Mouse (Mus musculus) yolk sac, embryonic 10.5 days (tissue): ENCODE measurements around the gene A530084C06Rik.
A peak's percentile ranks its signal among the peaks of the same experiment; 100 is the strongest.

Experiments
- DNase-seq: peaks from one replicate; pipeline ENCODE4 v3.0.0-alpha.2; 2017; ENCODE audit warnings: low spot score

The A530084C06Rik gene

GRCm38 (mm10) chr13:31558521-31559418, at the start of gene A530084C06Rik:
TSS of gene A530084C06Rik (minus strand) at chr13:31559333.
- peak; percentile 53 for DNase-seq

DNA sequence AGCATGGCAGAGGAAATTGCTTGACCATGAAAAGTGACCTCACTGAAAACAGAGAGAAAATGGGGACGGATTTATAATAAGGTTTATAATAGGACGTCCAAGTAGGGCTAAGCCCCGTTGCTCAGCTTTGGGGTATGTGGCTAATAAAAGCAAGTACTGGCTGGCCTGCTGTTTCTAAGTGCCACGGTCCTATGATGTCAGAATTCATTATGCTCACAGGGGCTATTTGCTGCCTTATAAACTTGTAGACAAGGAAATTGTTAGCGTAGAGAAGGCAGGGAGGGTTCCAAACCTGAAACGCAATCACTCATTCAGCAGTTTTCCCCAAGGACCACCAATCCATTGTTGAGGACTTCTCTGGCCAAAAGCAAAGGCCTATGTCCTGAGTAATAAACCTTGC, 44.8 kb upstream of the A530084C06Rik start:
- no peak for DNase-seq

DNA sequence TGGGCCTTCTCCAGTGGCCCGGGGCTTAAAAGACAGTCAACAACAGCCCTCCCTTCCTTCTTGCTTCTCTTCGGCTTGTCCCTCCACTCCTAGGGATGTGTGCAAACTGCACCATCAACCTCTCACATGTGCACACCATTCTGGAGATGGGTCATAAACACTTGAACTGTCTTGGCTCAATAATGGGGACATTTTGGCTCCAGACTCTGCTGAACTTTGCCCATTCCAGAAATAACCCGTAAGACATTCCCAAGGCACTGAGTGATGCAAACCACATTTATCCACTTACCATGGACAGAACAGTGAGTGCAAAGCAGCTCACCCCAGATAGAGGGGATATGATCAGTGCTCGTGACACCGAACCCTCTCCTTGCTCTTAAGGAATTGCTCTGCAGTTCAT, 40.4 kb upstream of the A530084C06Rik start:
- DNase-seq: no peak

DNA sequence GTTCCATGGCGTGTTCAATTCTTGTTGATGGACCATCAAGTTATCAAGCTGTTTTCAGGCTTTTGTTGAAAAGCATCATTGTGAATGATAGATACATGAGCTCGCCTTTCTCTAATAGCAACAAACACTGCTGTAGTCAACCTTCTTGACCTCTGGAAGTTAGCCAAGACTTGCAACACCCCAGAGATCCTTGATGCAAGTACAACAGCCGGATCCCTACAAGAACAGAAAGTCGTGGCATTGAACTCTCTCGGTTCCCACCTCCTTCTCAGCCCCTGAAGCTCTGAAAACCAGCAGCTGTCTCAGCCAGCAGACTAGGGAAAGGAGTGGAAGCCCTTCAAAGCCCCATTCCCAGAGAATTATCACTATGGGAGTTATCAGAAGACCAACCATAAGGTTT, 28.2 kb upstream of the A530084C06Rik start:
- no peak for DNase-seq

- peak; percentile 62 for DNase-seq
Measured at GRCm38 (mm10) chr13:31579866-31580265, 20.7 kb upstream of the A530084C06Rik start.

- peak; percentile 79 for DNase-seq
Measured at GRCm38 (mm10) chr13:31578389-31578788, 19.3 kb upstream of the A530084C06Rik start.

GRCm38 (mm10) chr13:31577576-31577975, 18.4 kb upstream of the A530084C06Rik start:
- DNase-seq: peak; percentile 39

DNA sequence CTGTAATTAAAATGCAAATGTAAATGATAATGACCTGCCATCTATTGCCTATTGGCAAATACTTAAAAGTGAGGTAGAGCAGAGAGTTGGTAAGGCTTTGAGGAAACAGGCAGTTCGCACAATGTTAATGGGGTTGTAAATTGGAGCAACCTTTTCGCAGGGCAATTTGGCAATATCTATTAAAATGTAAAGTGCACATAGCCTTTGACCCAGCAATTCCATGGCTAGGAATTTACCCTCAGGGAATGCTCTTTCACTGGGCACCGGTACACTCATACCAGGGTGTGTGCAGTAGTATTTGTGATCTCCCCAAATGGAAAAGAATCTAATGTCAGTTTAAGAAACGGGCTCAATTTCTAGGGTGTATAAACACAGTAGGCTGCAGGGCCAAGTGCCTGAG, 17.6 kb upstream of the A530084C06Rik start:
- DNase-seq: no peak

- no peak for DNase-seq
Measured at GRCm38 (mm10) chr13:31574627-31575026, 15.5 kb upstream of the A530084C06Rik start.

- no peak for DNase-seq
Measured at GRCm38 (mm10) chr13:31572806-31573508, 13.8 kb upstream of the A530084C06Rik start.

DNA sequence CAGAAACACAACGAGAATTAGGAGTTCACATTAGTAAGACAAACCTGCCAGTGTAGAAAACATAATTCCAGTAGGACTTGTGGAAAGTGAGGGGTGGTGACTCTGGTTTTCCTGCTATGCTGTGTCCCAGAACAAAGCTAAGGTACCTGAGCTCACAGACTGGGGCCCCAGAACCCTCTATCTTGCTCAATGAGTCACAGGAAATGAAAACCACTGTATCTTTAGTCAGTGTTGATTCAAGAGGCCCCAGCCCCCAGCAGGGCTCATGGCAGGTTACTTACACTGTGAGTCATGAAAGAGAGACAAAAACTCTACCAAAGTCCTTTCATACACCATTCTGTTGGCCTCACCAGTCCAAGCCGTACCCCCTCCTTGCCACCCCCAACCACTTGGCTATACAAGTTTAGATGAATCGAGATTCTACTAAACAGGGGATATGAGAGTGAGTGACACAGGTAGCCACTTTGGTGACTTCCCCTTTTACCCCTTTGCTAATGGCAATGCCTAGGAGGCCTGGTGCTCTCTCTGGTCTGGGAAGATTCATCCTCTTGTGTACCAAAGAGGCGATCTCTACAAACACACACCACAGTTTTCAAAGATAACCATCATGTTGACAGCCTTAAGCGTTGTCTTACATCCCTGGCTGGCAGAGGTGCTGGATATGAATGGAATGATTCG, 8.6 kb upstream of the A530084C06Rik start:
- no peak for DNase-seq

DNA sequence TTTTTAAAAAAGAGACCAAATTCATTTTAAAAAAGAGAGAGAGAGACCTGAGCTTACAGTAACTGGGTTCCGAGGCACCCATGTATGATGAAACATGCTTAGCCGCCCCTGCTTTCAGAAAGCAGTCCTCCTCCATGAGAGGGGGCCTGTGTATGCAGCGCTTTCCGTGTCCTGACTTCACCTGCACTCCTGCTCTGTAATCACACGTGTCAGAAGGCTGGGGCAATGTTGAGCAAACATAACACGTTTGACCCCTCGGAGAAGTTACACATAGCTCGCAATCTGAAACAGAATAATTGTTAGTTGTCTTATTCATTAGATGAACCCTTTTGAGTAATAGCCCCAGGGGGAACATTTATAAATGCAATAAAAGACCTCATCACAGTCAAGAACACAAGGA, 8.0 kb upstream of the A530084C06Rik start:
- no peak for DNase-seq

DNA sequence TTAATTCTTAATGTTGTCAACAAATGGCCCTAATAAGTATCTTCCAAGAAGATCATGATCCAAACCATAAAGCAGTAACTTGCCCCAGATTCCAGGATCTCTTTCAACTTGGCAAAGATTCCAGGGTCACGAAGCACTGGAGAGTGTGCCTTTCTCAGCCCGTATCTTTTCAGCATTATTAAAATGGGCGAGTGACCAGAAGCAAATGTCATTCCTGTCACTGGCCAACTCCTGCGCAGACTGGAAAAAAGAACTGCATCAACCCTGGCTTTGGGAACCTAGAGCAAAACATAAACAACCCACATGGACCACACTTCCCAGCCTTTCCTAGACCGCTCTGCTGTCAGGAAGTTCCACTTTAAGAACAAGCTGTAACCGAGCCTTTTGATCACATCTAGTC, 5.3 kb upstream of the A530084C06Rik start:
- no peak for DNase-seq

- peak; percentile 58 for DNase-seq
Measured at GRCm38 (mm10) chr13:31559419-31560144, 449 bp upstream of the A530084C06Rik start.

GRCm38 (mm10) chr13:31557768-31558520, 1.2 kb downstream of the A530084C06Rik start:
- peak; percentile 76 for DNase-seq

DNA sequence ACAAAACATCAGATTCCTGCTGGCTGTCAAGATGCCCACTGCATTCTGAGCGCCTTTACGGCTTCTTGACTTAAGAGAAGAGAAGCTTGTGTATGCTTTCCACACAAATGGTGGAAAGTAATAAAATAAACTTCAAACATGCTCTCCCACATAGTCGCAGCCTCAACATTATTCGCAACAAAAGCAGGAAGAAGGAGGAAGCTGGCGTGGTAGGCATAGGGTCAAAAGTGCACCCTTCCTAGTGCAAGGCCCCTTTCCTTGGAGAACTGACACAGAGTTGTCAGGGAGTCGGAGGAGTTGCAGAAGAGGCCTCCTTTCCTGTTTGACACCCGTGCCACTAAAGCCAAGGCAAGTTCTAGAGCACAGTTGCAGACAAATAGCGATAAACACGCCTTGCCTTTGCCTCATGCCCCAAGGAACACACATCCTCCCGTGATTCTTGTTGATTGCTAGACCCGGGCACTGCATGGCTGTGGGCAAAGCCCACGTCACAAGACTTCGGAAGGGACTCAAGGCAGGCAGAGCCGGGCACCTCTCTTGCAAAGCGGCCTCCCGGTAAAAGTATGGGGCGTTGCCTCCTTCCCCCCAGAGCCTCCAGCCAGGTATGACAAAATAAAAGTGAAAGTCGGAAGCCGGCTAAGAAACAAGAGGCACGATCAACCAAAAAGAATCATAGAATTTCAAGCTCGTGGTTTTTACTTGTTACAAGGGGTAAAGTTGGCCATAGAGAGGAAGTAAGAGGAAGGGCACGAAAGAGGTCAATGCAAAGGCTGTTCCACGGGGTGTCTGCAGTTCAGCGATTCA, 2.0 kb downstream of the A530084C06Rik start:
- DNase-seq: no peak

- DNase-seq: no peak
Measured at GRCm38 (mm10) chr13:31555834-31556233, 3.3 kb downstream of the A530084C06Rik start, which contains the start of gene Foxq1. TSS of gene Foxq1 (plus strand) at chr13:31556134.

GRCm38 (mm10) chr13:31547610-31548009, 11.5 kb downstream of the A530084C06Rik start:
- peak; percentile 39 for DNase-seq

GRCm38 (mm10) chr13:31547204-31547603, 11.9 kb downstream of the A530084C06Rik start:
- DNase-seq: no peak

DNA sequence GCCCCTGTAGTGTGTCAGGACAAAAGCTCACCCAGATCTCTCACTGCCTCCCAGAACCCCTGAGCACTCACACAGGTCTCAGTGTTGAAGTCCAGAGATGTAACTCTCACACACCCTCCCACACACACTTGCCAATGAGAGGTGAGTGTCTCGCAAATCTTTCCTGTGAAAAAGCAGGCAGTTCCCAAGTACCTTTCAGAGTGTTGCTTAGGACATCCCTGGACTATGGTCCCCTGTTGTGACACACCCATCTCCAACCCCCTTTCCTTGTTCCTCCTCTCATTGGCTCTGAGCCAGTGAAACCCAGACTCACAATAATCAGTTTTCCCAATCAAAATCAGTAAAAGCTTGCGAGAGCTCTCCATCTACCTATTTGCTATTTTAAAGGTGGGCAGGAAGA, 12.3 kb downstream of the A530084C06Rik start:
- DNase-seq: no peak
